Mouse (Mus musculus): Measurements from ENCODE around the gene Emilin2.

GRCm38 (mm10) chr17:71224521-71224920 lies 87.3 kb downstream of the Emilin2 start:
- TF ChIP-seq CTCF (IDR thresholded peaks at IDR 0.05; ENCODE audit: insufficient read depth, low read depth, low read length) = no peak
- TF ChIP-seq POLR2A (IDR thresholded peaks at IDR 0.05; ENCODE audit: insufficient read depth, low read depth, low read length) = no peak

All from olfactory bulb, adult 2 months (tissue).